Mouse (Mus musculus) spleen, adult 2 months (tissue): ENCODE data around the gene Atf6b. TPM values are rescaled to one million over a fixed set of nuclear protein-coding genes. Genes with fewer than 3 reads are reported as not detected.

Experiments used
- DNase-seq, 2 experiments: peaks; one replicate each; pipeline versions ENCODE4 v3.0.0 to v3.0.0-alpha.2; 2012 to 2021; ENCODE audit warnings: low spot score in 2 of 2, low read depth in 1 of 2
- H3K27ac ChIP-seq: fragments of 200-500 bp; 2 replicates; pipeline ENCODE4 v1.5.1; 2012; ENCODE audit warnings: low read length, inconsistent platforms; ENCODE audit not compliant: insufficient read depth
- H3K27me3 ChIP-seq: fragments of 200-500 bp; 2 replicates; pipeline ENCODE4 v1.6.1; 2012; ENCODE audit warnings: mild to moderate bottlenecking, moderate library complexity, low read length, inconsistent platforms; ENCODE audit not compliant: control insufficient read depth, insufficient read depth
- H3K36me3 ChIP-seq: fragments of 200-500 bp; 2 replicates; pipeline ENCODE4 v1.6.1; 2012; ENCODE audit warnings: mild to moderate bottlenecking, low read length, inconsistent platforms; ENCODE audit not compliant: control insufficient read depth, insufficient read depth
- H3K4me1 ChIP-seq: fragments of 200-500 bp; 2 replicates; pipeline ENCODE4 v1.6.1; 2011; ENCODE audit warnings: inconsistent platforms; ENCODE audit not compliant: control insufficient read depth, insufficient read depth, insufficient read length
- H3K4me3 ChIP-seq: fragments of 200-500 bp; 2 replicates; pipeline ENCODE4 v1.5.1; 2011; ENCODE audit warnings: mild to moderate bottlenecking, inconsistent platforms; ENCODE audit not compliant: insufficient read depth, insufficient read length; ENCODE audit errors: extremely low read depth
- CTCF ChIP-seq: fragments of 200-500 bp; IDR thresholded peaks from 2 replicates; pipeline ENCODE4 v1.5.1; 2011; ENCODE audit warnings: mild to moderate bottlenecking, inconsistent platforms; ENCODE audit not compliant: insufficient read depth, insufficient read length, insufficient replicate concordance; ENCODE audit errors: extremely low read depth
- POLR2A ChIP-seq: fragments of 200-500 bp; IDR thresholded peaks from 2 replicates; pipeline ENCODE4 v1.6.1; 2011; ENCODE audit warnings: low read depth, low read length, inconsistent platforms
- WGBS: fragments of 180-500 bp; shearing (Covaris S2); methylation state at CpG from one replicate; pipeline ENCODE4 v1.1.7; 2018; 5-methylcytosine and 5-hydroxymethylcytosine counted together
- polyA plus RNA-seq: library from polyadenylated mRNA; depleted of rRNA; stranded (reverse); fragments of >200 nt; gene quantifications from 2 replicates; pipeline ENCODE4 v1.2.3, GENCODE M21; 2012

Atf6b gene
- polyA plus RNA-seq, 1 experiment, result 76.4 TPM

DNA sequence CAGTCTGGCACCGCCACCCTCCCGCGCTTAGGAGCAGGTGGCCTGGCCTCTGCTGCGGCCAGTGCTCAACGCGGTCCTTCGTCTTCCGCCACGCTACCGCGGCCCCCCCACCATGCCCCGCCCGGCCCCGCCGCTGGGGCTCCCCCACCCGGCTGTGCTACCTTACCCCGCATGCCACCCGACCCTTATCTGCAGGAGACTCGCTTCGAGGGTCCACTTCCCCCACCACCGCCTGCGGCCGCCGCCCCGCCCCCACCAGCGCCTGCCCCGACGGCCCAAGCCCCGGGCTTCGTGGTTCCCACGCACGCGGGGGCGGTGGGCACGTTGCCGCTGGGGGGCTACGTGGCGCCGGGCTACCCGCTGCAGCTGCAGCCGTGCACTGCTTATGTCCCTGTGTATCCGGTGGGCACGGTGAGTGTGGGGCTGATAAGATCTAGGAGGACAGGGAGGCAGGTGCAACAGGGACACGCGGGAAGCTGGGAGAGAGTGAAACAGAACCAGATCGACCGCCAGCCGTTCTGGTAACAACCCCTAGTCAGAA is 16.1 kb upstream of the Atf6b start:
- Histone ChIP-seq H3K27ac (no peak overlapping the region), H3K27me3 (peaks cover 12% of the 10 kb centered on the region; the same call in 1 of the 2 replicates), H3K4me3 (peak overlapping the region; percentile 36; the same call in 1 of the 2 replicates), H3K4me1 (peaks cover 19% of the 10 kb centered on the region), H3K36me3 (no peaks in the 10 kb centered on the region)
- DNase-seq, result no peak
- TF ChIP-seq POLR2A (no peak), CTCF (no peak)
- WGBS, result 3% methylated on average over 48 of the region's 48 CpGs

GRCm38 (mm10) chr17:34631647-34632046 is 15.3 kb upstream of the Atf6b start:
- WGBS, result 39% methylated on average over 11 of the region's 12 CpGs

GRCm38 (mm10) chr17:34632261-34632691 is 14.7 kb upstream of the Atf6b start:
- peak in 1 of 2 experiments; percentile 48 for DNase-seq
- H3K4me1 ChIP-seq, result peaks cover 17% of the 10 kb centered on the region
- H3K4me3 ChIP-seq, result peak overlapping the region; percentile 34; the same call in 1 of the 2 replicates
- no peak; the same call in 1 of the 2 replicates for TF ChIP-seq POLR2A
- no peak for TF ChIP-seq CTCF
- H3K27me3 ChIP-seq, result peaks cover 12% of the 10 kb centered on the region; the same call in 1 of the 2 replicates
- no peaks in the 10 kb centered on the region for H3K36me3 ChIP-seq
- 4% methylated on average over 26 of the region's 26 CpGs for WGBS
- H3K27ac ChIP-seq, result peak overlapping the region; percentile 58

More at GRCm38 (mm10) chr17:34631647-34632046, 15.3 kb upstream of the Atf6b start:
- Histone ChIP-seq H3K36me3 (no peaks in the 10 kb centered on the region), H3K4me1 (peaks cover 19% of the 10 kb centered on the region), H3K4me3 (peak overlapping the region; percentile 16; the same call in 1 of the 2 replicates), H3K27me3 (peaks cover 12% of the 10 kb centered on the region; the same call in 1 of the 2 replicates), H3K27ac (no peak overlapping the region)
- TF ChIP-seq CTCF (no peak), POLR2A (no peak)
- DNase-seq, result no peak

DNA sequence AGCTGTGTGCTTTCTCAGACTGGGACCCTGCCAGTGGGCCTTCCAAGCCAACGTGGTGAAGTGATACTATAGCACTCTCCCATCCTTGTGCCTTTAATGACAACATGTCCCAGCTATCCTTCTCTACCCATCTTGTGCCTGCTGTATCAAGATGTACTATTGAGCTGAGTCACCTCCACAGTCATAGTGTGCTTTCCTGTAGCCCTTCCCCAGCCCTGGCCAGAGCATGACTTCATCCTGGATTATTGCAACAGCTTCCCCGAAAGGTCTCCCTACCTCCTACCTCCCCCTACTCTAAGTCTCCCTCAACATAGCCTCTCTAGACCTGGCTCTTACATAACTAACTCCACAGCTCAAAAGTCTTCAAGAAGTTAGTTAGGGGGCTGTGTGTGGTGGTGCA is 11.3 kb upstream of the Atf6b start:
- Histone ChIP-seq H3K27ac (no peak overlapping the region), H3K4me1 (peaks cover 8% of the 10 kb centered on the region), H3K36me3 (no peaks in the 10 kb centered on the region), H3K4me3 (no peak overlapping the region), H3K27me3 (peaks cover 8% of the 10 kb centered on the region; the same call in 1 of the 2 replicates)
- no peak for TF ChIP-seq POLR2A
- no peak for TF ChIP-seq CTCF
- no peak for DNase-seq
- 71% methylated on average over 2 of the region's 2 CpGs for WGBS

DNA sequence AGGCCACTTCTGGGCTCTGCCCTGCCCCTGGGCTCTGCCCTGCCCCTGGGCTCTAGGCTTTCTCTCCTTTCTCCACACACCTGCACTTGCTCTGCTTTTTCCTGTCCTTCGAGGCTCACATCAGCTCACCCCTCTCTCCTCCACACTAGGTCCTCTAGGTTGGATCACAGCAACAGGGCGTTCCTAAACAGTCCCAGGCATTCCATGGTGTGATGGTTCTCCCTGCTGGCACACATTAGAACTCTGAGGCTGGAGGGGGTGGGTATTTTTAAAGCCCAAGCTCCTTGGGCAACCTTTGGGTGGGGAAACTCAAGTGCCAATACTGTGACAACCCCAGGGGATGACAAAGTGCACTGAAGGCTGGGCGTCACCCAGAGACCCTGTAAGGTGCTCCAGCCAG is 9.5 kb upstream of the Atf6b start:
- Histone ChIP-seq H3K4me1 (no peaks in the 10 kb centered on the region), H3K4me3 (peak overlapping the region; percentile 34; the same call in 1 of the 2 replicates), H3K36me3 (no peaks in the 10 kb centered on the region), H3K27ac (peak overlapping the region; percentile 39), H3K27me3 (0 out of 2 replicates have a peak, but pooled peaks cover 2% of the 10 kb centered on the region)
- no peak for DNase-seq
- WGBS, result 66% methylated on average over 3 of the region's 3 CpGs
- TF ChIP-seq CTCF, result no peak

- Histone ChIP-seq H3K27me3 (no peaks in the 10 kb centered on the region), H3K27ac (peak overlapping the region; percentile 29; the same call in 1 of the 2 replicates), H3K4me1 (no peaks in the 10 kb centered on the region), H3K36me3 (no peaks in the 10 kb centered on the region), H3K4me3 (no peak overlapping the region)
- TF ChIP-seq POLR2A (no peak), CTCF (no peak)
- no peak for DNase-seq
- 72% methylated on average over 7 of the region's 7 CpGs for WGBS
Observed at GRCm38 (mm10) chr17:34639461-34640255, 7.3 kb upstream of the Atf6b start.
